Mouse (Mus musculus) liver, adult 2 months (tissue): ENCODE results near the gene Dnah2. TPM values are rescaled to one million over a fixed set of nuclear protein-coding genes. Genes with fewer than 3 reads are reported as not detected.

Source experiments
- DNase-seq: peaks from one replicate; pipeline ENCODE4 v3.0.0-alpha.2; 2011; ENCODE audit warnings: low read depth, low spot score; ENCODE audit errors: extremely low read depth
- H3K27ac ChIP-seq: fragments of 200-500 bp; replicated peaks from 2 replicates; pipeline ENCODE4 v1.5.1; 2012; ENCODE audit warnings: low read depth, mild to moderate bottlenecking, control low read depth, inconsistent platforms, low read length; ENCODE audit not compliant: insufficient read depth
- H3K27me3 ChIP-seq: fragments of 200-500 bp; 2 replicates; pipeline ENCODE4 v1.6.1; 2012; ENCODE audit warnings: mild to moderate bottlenecking, moderate library complexity, low read length, inconsistent platforms; ENCODE audit not compliant: control insufficient read depth, insufficient read depth
- H3K36me3 ChIP-seq: fragments of 200-500 bp; 2 replicates; pipeline ENCODE4 v1.6.1; 2012; ENCODE audit warnings: low read length, inconsistent platforms; ENCODE audit not compliant: control insufficient read depth, insufficient read depth
- H3K4me1 ChIP-seq: fragments of 200-500 bp; 2 replicates; pipeline ENCODE4 v1.6.1; 2011; ENCODE audit warnings: low read length; ENCODE audit not compliant: control insufficient read depth, insufficient read depth
- H3K4me3 ChIP-seq: fragments of 200-500 bp; 2 replicates; pipeline ENCODE4 v1.5.1; 2011; ENCODE audit warnings: low read depth, mild to moderate bottlenecking, control low read depth, low read length, moderate library complexity; ENCODE audit not compliant: insufficient read depth
- H3K79me2 ChIP-seq: fragments of 200-500 bp; 2 replicates; pipeline ENCODE4 v1.6.1; 2012; ENCODE audit warnings: inconsistent platforms, mild to moderate bottlenecking, low read length, moderate library complexity; ENCODE audit not compliant: control insufficient read depth, insufficient read depth
- H3K9ac ChIP-seq: fragments of 200-500 bp; 2 replicates; pipeline ENCODE4 v1.6.1; 2012; ENCODE audit warnings: low read depth, mild to moderate bottlenecking, control low read depth, inconsistent platforms, low read length
- CTCF ChIP-seq: fragments of 200-500 bp; IDR thresholded peaks from 2 replicates; pipeline ENCODE4 v1.5.1; 2011; ENCODE audit warnings: low read depth, low read length, control low read depth
- POLR2A ChIP-seq: fragments of 200-500 bp; IDR thresholded peaks from 2 replicates; pipeline ENCODE4 v1.6.1; 2011; ENCODE audit warnings: low read length, control low read depth; ENCODE audit not compliant: insufficient read depth; ENCODE audit errors: extremely low read depth
- WGBS: fragments of 180-500 bp; shearing (Covaris S2); methylation state at CpG from one replicate; pipeline ENCODE4 v1.1.7; 2018; 5-methylcytosine and 5-hydroxymethylcytosine counted together
- polyA plus RNA-seq: library from polyadenylated mRNA; depleted of rRNA; stranded (reverse); fragments of >200 nt; gene quantifications from 2 replicates; pipeline ENCODE4 v1.2.3, GENCODE M21; 2012
- total RNA-seq: library from RNA; depleted of rRNA; stranded (reverse); fragments of >200 nt; gene quantifications from 2 replicates; pipeline ENCODE4 v1.2.3, GENCODE M21; 2014

The Dnah2 gene
- total and polyA plus RNA-seq, 2 experiments = 0.02 to 0.09 TPM

DNA sequence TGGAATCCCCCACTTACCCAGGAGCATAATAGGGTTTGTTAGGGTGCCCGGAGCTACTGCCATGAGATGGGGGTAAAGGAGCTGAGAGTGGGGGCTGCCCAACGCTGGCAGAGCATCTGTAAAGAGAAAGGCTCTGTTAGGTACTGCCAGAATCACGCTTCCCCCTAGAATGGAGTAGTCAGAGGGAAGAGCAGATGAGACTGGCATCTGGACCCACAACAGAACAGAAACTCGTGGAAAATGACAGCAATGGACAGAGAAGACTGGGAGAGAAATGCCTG lies 141.2 kb downstream of the Dnah2 start:
- no peak for TF ChIP-seq CTCF
- Histone ChIP-seq H3K9ac (no peak overlapping the region), H3K4me1 (peaks cover 19% of the 10 kb centered on the region), H3K27me3 (no peaks in the 10 kb centered on the region), H3K4me3 (no peak overlapping the region), H3K27ac (peak overlapping the region; percentile 25), H3K36me3 (peaks cover 4% of the 10 kb centered on the region; the same call in 1 of the 2 replicates), H3K79me2 (peaks cover 14% of the 10 kb centered on the region; the same call in 1 of the 2 replicates)
- no peak for DNase-seq
- WGBS = 84% methylated on average over 4 of the region's 4 CpGs

GRCm38 (mm10) chr11:69406867-69407723 lies 141.8 kb downstream of the Dnah2 start:
- DNase-seq = peak; percentile 70
- no peak overlapping the region for H3K9ac ChIP-seq

GRCm38 (mm10) chr11:69406282-69406681 lies 142.6 kb downstream of the Dnah2 start:
- H3K27me3 ChIP-seq = no peaks in the 10 kb centered on the region
- H3K36me3 ChIP-seq = peaks cover 4% of the 10 kb centered on the region; the same call in 1 of the 2 replicates
- H3K27ac ChIP-seq = no peak overlapping the region
- 82% methylated on average over 19 of the region's 19 CpGs for WGBS
- no peak overlapping the region for H3K9ac ChIP-seq
- TF ChIP-seq CTCF = no peak
- TF ChIP-seq POLR2A = no peak
- DNase-seq = no peak
- H3K4me1 ChIP-seq = peaks cover 12% of the 10 kb centered on the region
- H3K79me2 ChIP-seq = peaks cover 14% of the 10 kb centered on the region; the same call in 1 of the 2 replicates
- H3K4me3 ChIP-seq = no peak overlapping the region

More at GRCm38 (mm10) chr11:69406867-69407723, 141.8 kb downstream of the Dnah2 start:
- Histone ChIP-seq H3K79me2 (peaks cover 14% of the 10 kb centered on the region; the same call in 1 of the 2 replicates), H3K4me1 (peaks cover 16% of the 10 kb centered on the region), H3K36me3 (peaks cover 4% of the 10 kb centered on the region; the same call in 1 of the 2 replicates), H3K27me3 (no peaks in the 10 kb centered on the region), H3K4me3 (no peak overlapping the region), H3K27ac (peak overlapping the region; percentile 25)
- no peak for TF ChIP-seq CTCF
- WGBS = 74% methylated on average over 16 of the region's 16 CpGs

DNA sequence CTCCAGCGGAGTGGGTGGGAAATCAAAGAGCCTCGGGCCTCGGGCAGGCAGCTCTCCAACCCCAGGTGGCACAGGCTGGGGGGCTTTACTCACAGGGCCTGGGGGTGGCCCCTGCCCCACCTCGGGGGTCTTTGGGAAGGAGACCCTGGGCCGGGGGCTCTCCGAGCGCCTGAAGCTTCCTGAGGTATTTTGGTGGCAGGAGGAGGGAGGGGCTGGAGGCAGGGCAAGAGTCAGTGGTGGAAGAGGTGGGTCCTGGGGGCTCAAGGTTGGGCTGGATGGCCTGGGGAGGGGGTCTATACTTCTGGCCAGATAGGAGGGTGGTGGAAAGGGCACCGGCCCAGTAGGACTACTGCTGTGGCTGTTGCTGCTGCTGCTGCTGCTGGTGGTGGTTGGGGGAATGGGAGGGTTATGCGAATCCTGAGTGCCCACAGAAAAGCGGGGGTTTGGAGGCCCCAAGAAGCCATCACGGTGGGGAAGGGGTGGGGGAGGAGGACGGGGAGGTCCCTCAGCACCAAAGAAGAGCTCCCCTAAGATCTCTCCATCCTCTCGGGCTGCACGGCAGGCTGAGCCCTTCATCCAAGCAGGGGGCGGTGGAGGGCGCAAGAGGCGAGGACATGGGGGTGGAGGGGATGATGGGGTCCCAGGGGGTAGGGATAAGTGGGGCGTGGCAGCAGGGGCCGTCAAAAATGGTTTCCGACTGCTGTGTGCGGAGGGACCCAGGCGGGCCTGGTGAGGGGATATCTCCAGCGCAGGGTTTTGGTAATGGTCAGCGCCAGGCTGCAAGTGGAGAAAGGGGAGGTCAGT lies 143.3 kb downstream of the Dnah2 start:
- peaks cover 14% of the 10 kb centered on the region; the same call in 1 of the 2 replicates for H3K79me2 ChIP-seq
- no peak overlapping the region for H3K4me3 ChIP-seq
- 93% methylated on average over 24 of the region's 24 CpGs for WGBS
- no peak overlapping the region for H3K9ac ChIP-seq
- H3K27me3 ChIP-seq = no peaks in the 10 kb centered on the region
- H3K36me3 ChIP-seq = peaks cover 7% of the 10 kb centered on the region; the same call in 1 of the 2 replicates
- no peak for DNase-seq
- no peak overlapping the region for H3K27ac ChIP-seq
- H3K4me1 ChIP-seq = peaks cover 12% of the 10 kb centered on the region
- TF ChIP-seq POLR2A (no peak), CTCF (no peak)

DNA sequence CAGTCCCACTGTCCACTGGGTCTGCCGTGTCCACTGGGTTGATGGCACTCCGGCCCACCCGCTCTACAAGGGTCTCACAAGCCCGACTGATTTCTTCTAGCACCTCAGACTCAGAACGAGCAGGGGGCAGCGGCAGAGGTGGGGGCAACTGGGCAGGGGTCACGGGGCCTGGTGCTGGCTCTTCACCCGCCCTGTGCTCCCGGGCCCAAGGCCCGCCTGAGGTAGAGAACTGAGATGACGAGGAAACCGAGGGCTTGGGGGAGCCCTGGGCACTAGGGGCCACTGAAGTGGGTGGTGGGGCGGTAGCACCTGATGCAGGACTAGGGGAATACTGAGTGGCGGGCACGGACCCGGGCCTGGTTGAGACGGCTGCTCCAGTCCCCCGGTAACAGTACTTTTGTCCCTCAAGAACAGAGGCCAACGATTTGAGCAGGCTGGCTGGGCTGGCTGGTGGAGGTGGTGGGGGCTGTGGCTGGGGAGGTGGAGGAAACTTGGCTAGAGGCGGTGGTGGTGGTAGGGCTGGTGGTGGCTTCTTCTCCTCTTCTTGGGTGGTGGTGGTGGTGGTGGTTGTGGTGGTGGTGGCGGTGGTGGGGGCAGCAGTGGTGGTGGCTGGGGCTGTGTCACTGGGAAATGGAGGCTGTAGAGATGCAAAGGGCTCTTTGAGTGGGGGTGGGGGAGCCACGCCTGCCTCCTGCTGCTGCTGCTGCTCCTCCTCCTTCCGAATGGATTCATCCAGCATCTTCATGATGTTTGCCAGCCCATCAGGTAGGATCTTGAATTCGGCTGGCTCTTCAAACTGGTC lies 144.1 kb downstream of the Dnah2 start:
- Histone ChIP-seq H3K27me3 (no peaks in the 10 kb centered on the region), H3K4me3 (no peak overlapping the region), H3K79me2 (peaks cover 14% of the 10 kb centered on the region; the same call in 1 of the 2 replicates), H3K9ac (no peak overlapping the region), H3K27ac (no peak overlapping the region), H3K36me3 (peaks cover 10% of the 10 kb centered on the region; the same call in 1 of the 2 replicates), H3K4me1 (peaks cover 12% of the 10 kb centered on the region)
- TF ChIP-seq POLR2A (no peak), CTCF (no peak)
- 94% methylated on average over 20 of the region's 24 CpGs for WGBS
- no peak for DNase-seq
